7 mouse cellular contexts compared by ENCODE assay signal in the genomic region with DNA sequence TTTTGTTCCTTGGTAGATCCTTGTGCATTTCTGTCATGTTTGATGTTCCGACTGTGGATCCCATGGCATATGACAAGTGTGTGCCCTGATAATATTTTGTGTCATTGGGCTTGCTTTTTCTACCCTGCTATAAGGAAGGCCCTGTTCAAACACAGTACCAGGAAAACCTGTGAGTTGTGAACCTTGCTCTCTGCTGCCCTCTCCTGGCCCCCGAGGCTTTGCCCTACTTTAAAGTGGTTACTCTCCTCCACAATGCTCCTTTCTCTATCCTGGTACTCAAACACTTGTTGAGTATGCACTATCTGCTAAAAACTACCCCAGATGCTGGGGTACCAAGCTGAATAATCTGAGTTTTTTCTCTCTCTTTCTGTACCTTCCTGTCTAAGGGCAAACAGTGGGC.
DNase-seq lines count a peak whose midpoint lies in the region; ATAC-seq and TF ChIP-seq lines count a peak whose summit lies in the region.

No protein-coding gene starts in this region.

- 41% methylated on average over 2 of the region's 2 CpGs for WGBS in spleen, adult 2 months
- WGBS in embryonic facial prominence, embryonic 10.5 days = 42% methylated on average over 2 of the region's 2 CpGs
- 40% methylated on average over 2 of the region's 2 CpGs for WGBS in kidney, embryonic 15.5 days
- WGBS in small intestine, adult 2 months = 37% methylated on average over 2 of the region's 2 CpGs

- 0 out of 2 replicates have a peak, but pooled peaks cover 1% of the 10 kb centered on the region for H3K27me3 ChIP-seq in spleen, adult 2 months (ENCODE audit: control insufficient read depth, insufficient read depth, low read length)
- peaks cover 4% of the 10 kb centered on the region; the same call in 1 of the 2 replicates for H3K27me3 ChIP-seq in embryonic facial prominence, embryonic 10.5 days (replicated peaks; ENCODE audit: low read depth, poor library complexity, severe bottlenecking)
- H3K27me3 ChIP-seq in kidney, embryonic 15.5 days = 0 out of 2 replicates have a peak, but pooled peaks cover 8% of the 10 kb centered on the region
- H3K27me3 ChIP-seq in small intestine, adult 2 months (ENCODE audit: control insufficient read depth, insufficient read depth, low read length) = no peaks in the 10 kb centered on the region

- H3K36me3 ChIP-seq in spleen, adult 2 months (ENCODE audit: control insufficient read depth, insufficient read depth, low read length) = no peaks in the 10 kb centered on the region
- H3K36me3 ChIP-seq in embryonic facial prominence, embryonic 10.5 days (replicated peaks) = no peaks in the 10 kb centered on the region
- no peaks in the 10 kb centered on the region for H3K36me3 ChIP-seq in kidney, embryonic 15.5 days
- no peaks in the 10 kb centered on the region for H3K36me3 ChIP-seq in small intestine, adult 2 months (ENCODE audit: control insufficient read depth, insufficient read depth, low read length)

- ATAC-seq in kidney, embryonic 15.5 days (replicated peaks; ENCODE audit: low FRiP score) = 0 out of 2 replicates have a peak, but pooled peaks have one; percentile 43

- no peak overlapping the region for H3K4me2 ChIP-seq in kidney, embryonic 15.5 days

- no peak overlapping the region for H3K27ac ChIP-seq in spleen, adult 2 months (ENCODE audit: insufficient read depth, low read length)
- no peak overlapping the region for H3K27ac ChIP-seq in embryonic facial prominence, embryonic 10.5 days (replicated peaks)
- no peak overlapping the region for H3K27ac ChIP-seq in kidney, embryonic 15.5 days
- H3K27ac ChIP-seq in small intestine, adult 2 months (ENCODE audit: insufficient read depth, low read depth, low read length) = no peak overlapping the region

- no peak overlapping the region for H3K9ac ChIP-seq in kidney, embryonic 15.5 days

- H3K4me1 ChIP-seq in spleen, adult 2 months (ENCODE audit: control insufficient read depth, insufficient read depth, insufficient read length) = peaks cover 3% of the 10 kb centered on the region; the same call in 1 of the 2 replicates
- peaks cover 19% of the 10 kb centered on the region for H3K4me1 ChIP-seq in embryonic facial prominence, embryonic 10.5 days
- H3K4me1 ChIP-seq in kidney, embryonic 15.5 days = peaks cover 7% of the 10 kb centered on the region; the same call in 1 of the 2 replicates
- H3K4me1 ChIP-seq in small intestine, adult 2 months (ENCODE audit: control insufficient read depth, insufficient read depth, insufficient read length, low read length) = peaks cover 7% of the 10 kb centered on the region; the same call in 1 of the 2 replicates

- no peak for TF ChIP-seq POLR2A in spleen, adult 2 months (IDR thresholded peaks at IDR 0.05; ENCODE audit: low read depth, low read length)
- no peak for TF ChIP-seq POLR2A in small intestine, adult 2 months (IDR thresholded peaks at IDR 0.05; ENCODE audit: low read depth, low read length)

- no peaks in the 10 kb centered on the region for H3K9me3 ChIP-seq in embryonic facial prominence, embryonic 10.5 days
- no peaks in the 10 kb centered on the region for H3K9me3 ChIP-seq in kidney, embryonic 15.5 days (replicated peaks)

- no peak overlapping the region for H3K4me3 ChIP-seq in spleen, adult 2 months (ENCODE audit: extremely low read depth, insufficient read depth, insufficient read length)
- no peak overlapping the region for H3K4me3 ChIP-seq in embryonic facial prominence, embryonic 10.5 days
- no peak overlapping the region for H3K4me3 ChIP-seq in kidney, embryonic 15.5 days (replicated peaks)
- H3K4me3 ChIP-seq in small intestine, adult 2 months (ENCODE audit: low read depth, low read length) = no peak overlapping the region

- peak in 1 of 2 experiments; percentile 13 for DNase-seq in spleen, adult 2 months (ENCODE audit: low read depth in 1 of 2, low spot score in 2 of 2)
- no peak for DNase-seq in spleen, adult 12 weeks (ENCODE audit: low spot score)
- DNase-seq in adrenal gland, adult 8-10 months = peak; percentile 5
- peak; percentile 79 for DNase-seq in embryonic facial prominence, embryonic 10.5 days (ENCODE audit: low spot score)
- DNase-seq in lung, adult 18-20 months = peak; percentile 15 to 31

- TF ChIP-seq CTCF in spleen, adult 2 months (IDR thresholded peaks at IDR 0.05; ENCODE audit: extremely low read depth, insufficient read depth, insufficient read length, insufficient replicate concordance) = peak; percentile 47; the same call in 1 of the 2 replicates
- peak; percentile 81; the same call in 1 of the 2 replicates for TF ChIP-seq CTCF in small intestine, adult 2 months (IDR thresholded peaks at IDR 0.05; ENCODE audit: extremely low read depth, insufficient read length, insufficient replicate concordance, low read depth, low read length)
